Mouse (Mus musculus) kidney, adult 10 weeks (tissue): Measurements from ENCODE around the gene Sox4. TPM values are rescaled to one million over a fixed set of nuclear protein-coding genes. Genes with fewer than 3 reads are reported as not detected.

Experiments
- polyA plus RNA-seq: library from polyadenylated mRNA; stranded (reverse); fragments of 350-450 nt; fragmentation: Illumina TruSeq; extraction: RNeasy Lipid Tissue Mini Kit (QIAGEN cat#74804); gene quantifications from one replicate; pipeline ENCODE4 v1.2.3, GENCODE M21; 2014; ENCODE audit warnings: low read depth, low replicate concordance

Gene Sox4
- 22.7 TPM for polyA plus RNA-seq

GRCm38 (mm10) chr13:28953581-28953991 lies at the start of gene Sox4:
Sox4 (minus strand) TSS chr13:28953713.

